Mouse (Mus musculus) cerebellum, adult 18-20 months (tissue): ENCODE data around the gene Ccr9.
"Not testable (repeated sequence)": the region's sequence is repeated elsewhere in the genome, so short reads cannot be mapped to it uniquely, and the experiment has no call there.

Experiments
- DNase-seq, 2 experiments: peaks; one replicate each; pipeline ENCODE4 v3.0.0; 2021

Gene Ccr9

DNA sequence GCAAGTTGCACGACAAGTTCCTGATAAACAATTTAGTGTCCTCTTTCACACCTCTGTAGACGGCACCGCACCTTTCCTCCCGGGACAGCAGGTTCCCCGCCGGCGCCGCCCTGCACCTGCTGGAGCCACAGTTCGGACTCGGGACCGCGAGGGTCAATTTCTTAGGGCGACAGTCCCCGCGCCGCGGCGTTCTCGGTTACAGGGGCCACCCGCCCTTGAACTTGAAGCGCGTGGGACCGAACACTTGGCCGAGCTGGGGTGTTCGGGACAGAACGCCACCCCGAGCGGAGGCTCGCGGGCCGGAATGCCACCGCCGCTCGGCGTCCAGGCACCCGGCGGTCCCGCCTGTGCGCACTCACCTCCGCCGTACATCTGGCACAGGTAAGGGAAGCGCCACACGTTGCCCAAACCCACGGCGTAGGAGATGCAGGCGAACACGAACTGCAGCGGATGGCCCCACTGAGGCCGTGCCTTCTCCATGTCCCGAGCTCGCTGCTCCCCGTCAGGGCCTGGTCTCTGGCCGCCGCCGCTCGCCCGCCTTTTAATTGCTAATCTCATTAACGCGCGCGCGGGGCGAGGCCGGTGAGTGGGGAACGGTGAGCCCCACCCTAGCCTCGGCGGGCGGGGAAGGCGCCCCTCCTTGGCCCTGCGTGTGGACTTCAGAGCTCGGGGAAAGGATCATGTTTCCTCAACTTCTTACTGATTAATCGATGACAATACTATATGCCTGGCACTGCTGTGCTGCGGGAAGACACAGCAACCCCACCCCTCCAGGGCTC is at the start of gene Ccr9, which contains the start of gene Slc6a20a:
TSS of gene Ccr9 (plus strand) at position 113 of the 779 bp plus-strand sequence.
TSS of gene Slc6a20a (minus strand) at position 559 of the 779 bp plus-strand sequence.
- DNase-seq: no peak

DNA sequence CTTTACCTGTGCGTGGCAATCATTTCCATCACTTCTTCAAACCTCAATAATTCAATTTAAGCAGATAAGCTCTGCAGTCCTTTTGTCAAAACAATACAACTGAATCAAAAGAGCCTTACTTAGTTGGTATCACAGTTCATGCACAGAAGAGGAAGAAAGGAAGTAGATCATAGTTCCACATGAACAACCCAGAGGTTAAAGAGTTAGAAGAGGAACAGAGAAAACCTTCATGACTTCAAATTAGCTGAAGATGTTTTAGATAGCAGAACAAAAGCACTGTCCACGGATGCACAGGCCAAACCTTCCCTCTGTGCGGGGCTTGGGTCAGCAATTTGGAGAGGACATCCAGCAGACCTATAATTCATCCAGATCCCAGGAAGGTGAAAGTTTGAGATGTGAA is 46.6 kb upstream of the Ccr9 start:
- no peak for DNase-seq

DNA sequence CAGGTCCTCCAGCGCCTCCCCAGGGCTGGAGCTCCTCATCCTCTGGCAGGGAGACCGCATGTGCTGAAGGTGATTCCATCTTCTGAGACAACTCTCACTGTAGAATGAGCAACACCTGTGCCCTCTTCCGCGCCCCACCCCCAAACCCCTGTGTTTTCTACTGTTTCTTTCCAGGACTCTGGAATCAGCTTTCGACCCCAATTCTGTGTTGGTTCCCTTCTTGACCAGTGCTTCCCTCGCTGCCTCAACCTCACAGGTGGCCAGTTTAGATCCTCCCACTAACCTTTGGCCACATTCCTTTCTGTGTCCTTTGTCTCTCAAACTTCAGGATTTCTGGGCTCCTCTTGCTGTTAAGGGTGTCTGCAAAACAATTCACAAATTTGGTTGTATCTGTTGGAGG is 46.0 kb upstream of the Ccr9 start, which contains the start of gene Slc6a20b:
TSS of gene Slc6a20b (minus strand) at position 285 of the 400 bp plus-strand sequence.
- no peak for DNase-seq

DNA sequence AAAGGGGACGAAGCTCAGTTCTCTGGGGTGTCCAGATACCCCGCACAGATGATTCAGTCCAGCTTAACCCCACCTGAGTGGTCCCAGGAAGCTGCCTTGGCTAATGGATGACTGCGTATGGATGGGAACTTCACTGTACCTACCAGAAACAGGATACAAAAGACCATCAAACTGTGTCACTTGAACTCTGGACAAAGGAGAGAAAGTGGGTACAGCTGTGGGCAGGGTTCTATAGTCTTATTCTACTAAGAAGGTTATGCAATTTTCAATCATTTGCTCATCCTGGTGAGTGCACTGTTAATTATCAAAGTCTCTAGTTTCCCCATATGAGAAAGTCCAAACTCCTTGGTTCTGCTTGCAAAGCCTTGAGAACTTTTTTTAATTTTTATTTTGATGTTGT is 45.2 kb upstream of the Ccr9 start:
- no peak for DNase-seq

DNA sequence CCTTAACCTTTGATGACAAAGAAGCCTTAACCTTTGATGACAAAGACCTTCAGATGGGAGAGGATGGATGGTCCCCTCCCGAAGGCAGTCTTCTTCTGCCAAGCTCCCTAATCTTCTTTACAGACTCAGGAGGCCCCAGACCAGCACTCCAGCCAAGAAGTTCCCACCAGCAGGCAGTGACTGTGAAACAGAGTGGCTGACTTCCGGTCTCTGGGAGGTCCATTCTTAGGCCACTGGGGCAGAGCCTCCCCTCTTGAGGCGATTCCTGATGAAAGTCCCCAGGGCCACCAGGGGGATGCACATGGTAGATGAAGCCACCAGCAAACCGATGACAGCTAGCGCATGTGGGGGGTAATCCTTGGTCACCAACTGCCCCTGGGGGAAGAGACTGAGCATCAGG is 41.5 kb upstream of the Ccr9 start:
- DNase-seq: no peak

DNA sequence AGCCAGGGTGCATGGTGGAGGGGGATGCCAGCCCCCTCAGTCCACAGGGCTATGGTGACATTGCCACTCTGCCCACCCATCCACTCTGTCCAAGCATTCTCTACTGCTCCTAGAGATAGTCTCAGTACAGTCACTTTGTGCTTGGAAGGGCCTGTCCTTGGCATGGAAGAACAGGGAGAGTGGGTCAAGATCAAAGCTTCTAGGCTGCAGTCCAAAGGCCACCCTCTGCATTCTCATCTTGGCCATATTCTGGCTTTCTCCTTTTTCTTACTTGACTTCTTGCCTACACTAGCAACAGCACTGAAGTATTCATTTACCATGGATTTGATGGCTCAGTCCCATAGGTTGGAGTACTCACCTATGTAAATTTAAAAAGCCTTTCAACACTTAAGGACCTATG is 40.0 kb upstream of the Ccr9 start:
- no peak for DNase-seq

DNA sequence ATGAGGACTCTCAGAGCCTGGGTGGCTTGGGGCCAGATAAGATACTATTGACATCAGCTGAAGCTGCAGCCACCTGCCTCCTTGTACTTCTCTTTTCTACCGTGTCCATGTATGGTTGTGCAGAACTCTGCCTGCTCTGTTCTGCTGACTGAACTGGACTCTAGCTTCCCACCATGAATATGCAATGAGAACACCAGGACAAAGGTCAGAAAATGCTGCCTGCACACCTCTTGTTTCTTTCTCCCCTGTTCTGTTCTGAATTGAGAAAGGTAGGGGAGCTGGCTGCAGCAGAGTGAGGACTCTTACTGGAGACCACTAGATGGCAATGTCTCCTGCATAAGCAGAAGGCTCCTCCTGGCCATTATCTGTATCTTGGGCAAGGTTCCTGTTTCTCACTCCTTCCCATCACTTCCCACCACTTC is 39.6 kb upstream of the Ccr9 start:
- peak; percentile 10 to 13 for DNase-seq

DNA sequence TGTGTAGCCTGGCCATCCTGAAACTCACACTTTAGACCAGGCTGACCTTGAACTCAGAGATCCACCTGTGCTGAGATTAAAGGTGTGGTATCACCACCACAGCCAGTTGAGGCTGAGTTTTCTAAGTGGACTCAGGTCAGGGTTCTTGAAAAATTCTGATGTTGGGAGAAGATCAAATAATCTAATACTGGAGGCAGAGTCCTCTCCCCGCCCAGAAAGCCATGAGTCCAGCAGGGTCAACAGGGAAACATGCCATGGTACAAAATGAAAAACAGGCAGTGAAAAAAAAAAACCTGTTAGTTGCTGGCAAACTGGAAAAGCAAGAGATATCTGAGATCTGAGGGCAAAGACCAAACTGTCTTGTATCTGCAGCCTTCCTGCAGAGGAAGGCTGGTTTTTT is 38.1 kb upstream of the Ccr9 start:
- DNase-seq: no peak

DNA sequence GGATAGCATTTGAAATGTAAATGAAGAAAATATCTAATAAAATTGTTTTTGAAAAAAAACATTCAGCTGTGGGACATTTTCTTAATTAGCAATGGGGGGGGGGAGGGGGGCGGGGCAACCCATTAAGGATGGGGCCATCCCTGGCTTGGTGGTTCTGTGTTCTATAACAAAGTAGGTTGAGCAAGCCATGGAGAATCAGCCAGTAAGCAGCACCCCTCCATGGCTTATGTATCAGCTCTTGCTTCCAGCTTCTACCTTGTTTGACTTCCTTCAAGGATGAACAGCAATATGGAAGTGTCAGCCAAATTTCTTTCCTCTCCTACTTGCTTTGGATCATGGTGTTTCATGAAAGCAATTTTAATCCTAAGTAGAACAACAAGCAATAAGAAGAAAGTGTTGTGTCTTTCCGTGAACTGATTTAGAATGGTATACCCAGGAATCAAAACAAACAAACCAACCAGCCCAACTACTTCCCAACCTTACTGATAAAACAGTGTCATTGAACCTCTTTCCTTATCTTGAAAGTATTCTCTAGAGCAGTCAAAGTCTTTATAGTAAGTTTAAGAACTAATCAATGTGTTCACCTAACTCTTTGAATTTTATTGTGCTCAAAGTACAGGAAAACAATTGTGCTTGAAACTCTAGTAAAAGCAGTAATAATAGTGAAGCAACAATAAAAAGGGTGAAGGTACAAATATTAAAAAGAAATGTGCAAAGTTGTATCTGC is 28.3 kb upstream of the Ccr9 start:
- DNase-seq: no peak

DNA sequence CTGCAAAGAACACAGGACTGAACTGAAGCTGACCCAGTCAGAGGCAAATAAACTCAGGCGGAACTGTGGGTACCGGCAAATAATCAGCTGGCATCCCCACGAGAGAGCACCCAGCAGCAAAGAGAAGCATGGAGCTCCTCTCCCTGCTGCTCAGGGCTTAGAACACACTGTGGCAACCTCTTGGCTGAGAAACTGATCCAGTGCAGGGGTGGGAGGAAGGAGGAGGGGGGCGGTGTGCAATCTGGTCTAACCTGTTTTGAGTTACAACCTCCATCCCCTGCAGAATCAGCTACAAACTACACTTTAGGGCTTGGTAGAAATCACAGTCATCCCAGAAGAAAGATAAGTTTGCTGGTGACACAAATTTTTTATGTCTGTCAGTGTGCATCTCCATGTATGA is 26.9 kb upstream of the Ccr9 start:
- no peak for DNase-seq

DNA sequence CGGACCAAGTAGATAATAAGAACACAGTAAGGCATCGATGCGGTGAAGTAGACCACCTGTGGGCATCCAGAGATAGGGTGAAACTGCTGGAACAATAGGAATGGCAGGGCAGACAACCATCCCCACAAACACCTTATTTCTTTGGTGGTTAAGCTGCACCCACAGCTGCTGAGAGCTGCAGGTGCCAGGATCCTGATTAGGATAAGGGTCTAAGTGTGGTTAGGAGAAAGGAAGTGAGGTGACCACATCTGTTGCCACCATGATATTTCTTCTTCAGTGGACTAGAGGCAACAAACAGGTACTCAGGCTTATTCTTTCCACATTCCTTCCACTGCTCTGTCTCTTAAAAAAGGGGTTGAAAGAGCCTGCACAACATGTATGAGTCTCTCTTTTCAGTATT is 20.8 kb upstream of the Ccr9 start:
- no peak for DNase-seq

DNA sequence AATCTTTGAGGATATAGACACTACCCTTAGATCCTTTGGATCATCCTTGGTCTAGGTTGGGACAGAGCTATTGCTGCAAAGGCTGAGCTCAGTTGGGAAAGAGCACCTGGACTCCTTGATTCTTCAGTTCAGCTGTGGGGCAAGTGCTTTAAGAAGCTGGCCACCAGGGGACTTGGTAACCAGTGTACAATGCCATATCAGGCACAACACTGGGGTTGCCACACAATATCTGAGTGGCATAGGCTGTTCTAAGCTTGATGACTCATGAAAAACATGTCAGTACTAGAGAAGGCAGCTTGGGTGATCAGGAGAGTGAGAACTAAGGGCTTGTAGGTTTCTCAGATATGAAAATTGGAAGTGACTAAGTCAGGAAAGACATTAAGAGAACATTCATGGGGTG is 19.3 kb upstream of the Ccr9 start:
- no peak for DNase-seq

DNA sequence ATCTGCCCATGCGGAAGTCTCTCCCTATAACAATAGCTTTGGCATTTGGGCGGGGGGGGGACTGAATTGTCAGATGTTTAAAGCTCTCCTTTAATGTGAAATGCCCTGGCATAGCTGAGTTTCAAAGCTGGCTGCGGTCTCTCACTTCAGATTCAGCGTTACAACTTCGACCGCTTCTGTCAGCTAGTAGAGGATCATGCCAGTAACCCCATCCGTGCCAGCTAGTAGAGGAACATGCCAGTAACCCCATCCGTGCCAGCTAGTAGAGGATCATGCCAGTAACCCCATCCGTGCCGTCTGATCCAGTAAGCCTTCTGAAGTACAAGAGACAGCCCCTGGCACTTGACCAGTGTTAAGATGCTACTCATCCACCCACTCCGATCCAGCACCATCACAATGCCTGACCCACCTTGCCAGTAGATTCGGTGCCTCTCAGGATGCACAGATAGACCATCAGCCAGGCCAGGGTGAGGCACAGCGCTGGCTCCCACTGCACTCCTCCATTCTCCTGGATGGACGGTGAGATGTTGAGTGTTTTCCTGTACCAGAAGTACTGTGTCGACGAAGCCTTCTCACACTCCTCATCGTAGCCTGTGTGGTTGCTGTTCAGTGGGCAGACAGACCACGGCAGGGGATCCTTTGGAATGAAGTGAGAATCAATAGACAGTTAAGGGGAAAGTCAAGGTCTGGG is 18.1 kb upstream of the Ccr9 start:
- not testable (repeated sequence) for DNase-seq

DNA sequence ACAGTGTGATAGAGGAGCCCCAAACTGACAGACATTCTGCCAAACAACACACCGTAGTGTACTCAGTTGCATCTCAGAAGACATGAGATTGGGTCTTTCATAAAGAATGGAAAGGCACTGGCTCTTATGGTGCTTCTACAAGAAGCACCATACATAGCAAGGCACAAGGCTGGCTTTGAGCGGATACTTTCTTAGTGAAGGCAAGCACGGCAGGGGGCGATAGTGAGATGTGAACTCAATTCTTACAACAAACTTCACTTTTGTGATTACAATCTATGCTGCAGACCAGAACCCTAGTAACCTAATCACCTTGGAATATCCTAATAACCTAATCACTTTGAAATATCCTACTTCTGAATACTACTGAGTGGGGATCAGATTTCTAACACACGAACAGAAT is 12.6 kb upstream of the Ccr9 start:
- DNase-seq: peak in 1 of 2 experiments; percentile 6

DNA sequence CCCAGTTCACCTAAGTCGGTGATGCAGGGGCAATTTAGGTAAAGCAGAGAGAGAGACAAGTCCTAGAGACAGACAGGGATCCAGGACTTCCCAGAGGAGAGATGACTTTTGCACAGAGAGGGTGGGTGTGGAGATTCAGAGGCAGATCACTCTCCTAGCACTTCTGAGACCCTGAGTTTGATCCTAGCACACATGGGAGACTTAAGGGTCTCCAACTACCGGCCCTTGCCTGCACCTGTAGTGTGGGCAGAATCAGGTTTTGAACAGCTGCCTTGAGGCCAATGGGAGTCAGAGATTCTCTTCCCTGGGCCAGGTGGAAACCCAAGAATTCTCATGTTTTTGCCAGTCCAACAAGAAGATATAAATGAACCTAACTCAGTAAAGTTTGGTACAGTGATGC is 959 bp downstream of the Ccr9 start:
- DNase-seq: no peak

DNA sequence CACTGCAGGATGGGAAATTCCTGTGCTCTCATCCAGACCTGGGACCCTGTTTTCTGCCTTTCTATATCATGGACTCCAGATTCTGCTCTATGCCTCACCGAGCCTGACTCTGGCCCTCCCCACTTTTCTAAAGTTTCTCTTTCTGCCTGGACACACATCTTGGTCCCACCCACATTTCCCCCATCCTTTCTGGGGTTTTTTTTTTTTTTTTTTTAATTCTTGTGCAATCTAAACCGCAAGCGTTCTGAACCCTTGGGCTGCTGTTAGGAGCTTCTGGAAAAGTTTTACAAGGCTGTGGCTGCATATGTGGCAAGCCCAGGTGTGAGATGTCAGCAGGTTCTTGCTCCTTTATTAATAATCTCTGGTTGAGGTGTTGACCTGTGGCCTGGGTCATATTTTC is 5.5 kb downstream of the Ccr9 start:
- no peak for DNase-seq

DNA sequence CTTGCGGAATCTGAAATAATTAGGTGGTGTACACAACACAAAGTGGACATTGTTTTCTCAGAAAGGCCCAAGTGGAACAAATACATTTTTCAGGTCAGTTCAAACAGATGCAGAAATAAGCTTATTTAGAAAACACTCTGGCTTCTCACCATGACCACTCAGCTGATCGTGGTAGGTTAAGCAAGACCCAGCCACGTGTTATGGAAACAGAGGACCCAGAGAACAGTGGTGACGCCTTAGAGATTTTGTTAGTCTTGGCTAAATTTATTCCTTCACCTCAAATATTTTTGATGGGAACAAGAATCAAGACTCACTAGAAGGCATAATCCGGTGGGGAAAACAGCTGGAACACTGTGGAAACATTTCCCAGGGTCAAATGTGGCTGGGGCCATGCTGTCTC is 8.0 kb downstream of the Ccr9 start:
- no peak for DNase-seq

DNA sequence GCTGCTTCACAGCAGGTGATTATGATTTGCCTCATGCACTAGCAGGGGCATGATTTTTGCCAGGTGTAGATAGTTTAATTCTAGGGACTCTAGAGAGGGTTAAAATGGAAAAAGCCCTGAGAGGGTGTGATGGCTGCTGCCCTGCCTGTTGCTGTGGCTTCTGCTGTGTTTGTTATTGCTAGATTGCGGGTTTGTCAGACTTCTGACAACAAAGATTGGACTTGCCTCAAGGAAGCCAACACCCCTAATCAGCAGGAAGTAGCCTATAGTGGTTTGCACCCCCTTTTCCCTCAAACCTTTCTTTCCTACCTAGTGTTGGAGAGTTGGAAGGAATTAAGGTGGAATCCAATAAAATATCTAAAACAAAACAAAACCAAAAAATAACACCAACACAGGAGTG is 10.0 kb downstream of the Ccr9 start:
- DNase-seq: no peak

DNA sequence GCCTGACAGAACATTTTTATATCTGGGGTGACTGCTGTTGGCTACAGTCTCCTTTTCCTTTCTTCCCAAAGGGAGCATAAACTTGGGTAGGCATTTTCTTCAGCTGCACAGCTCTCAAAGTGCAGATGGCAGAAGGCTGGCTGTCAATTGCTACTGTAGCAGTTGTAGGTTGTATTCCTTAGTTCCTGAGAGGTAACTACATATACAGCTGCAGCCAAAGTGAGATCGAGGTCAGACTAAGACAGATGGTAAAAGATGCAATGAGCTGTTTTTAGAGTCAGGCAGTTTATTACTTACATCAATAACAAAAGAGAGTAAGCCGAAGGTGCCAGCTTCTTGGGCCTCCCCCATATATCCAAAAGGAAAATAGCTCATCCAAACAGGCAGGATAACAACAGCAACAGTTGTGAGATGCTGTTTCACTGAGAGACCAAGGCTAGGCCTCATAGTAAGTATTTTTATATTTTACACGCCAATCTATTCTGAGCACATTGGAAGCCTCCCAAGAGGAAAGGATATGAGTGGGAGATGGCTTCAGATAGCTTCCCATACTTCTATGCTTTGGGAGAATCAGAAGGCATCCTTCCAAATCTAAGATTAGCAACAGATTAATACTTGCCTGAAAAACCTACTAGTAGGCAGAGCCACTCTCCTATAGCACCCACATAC is 17.5 kb downstream of the Ccr9 start:
- DNase-seq: no peak

DNA sequence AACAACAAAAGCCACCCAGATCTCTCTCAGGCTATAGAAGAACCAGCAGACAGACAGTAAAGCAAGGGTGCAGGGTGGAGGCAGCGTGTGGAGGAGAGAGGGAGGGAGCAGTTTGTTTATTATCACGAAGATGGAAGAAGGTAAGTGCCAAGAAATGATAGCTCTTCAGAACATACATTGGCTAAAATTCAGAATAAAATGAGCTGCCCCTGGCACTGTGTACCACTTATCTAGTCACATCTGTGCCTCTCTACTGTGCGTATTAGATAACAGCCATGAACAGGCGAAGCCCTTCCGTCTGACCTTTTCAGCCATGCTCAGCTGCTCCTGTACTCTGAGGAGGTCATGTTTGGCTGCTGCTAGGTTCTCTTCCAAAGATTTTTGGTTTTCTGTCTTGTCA is 23.6 kb downstream of the Ccr9 start:
- no peak for DNase-seq

DNA sequence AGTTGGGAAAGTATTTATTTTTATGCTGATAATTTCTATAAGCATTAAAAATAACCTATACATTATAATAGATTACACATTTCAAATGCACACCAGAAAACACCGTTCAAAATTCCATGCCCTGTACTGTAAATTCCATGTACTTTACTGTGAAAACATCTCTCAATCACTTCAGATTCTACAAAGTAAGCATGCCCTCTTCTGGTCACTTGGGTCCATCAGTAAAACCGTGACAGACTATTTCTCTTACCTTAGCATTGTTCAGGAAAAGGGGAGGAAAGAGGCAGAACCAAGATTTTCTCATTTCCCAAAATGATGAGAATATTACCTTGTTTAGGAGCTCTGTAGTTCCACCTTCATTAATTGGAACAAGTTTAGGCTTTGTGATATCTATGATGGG is 31.0 kb downstream of the Ccr9 start:
- DNase-seq: no peak

DNA sequence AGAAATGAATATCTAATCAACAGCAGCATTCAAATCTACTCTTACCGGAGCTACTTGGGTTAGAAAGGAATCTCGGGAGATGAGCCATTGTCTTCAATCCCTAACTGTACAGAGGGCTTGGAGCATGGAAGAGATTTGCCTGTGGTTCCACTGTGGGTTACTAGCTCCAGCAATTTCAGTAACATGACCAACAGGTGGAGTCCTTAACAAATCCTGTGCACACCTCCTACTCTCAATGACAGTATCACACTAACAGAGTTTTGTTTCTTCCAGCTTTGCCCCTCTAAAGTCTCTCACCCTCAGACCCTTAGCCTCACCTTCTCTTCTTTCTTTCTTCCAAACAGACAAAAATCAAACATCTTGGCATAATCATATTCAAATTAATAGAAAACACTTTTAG is 34.9 kb downstream of the Ccr9 start:
- DNase-seq: no peak

DNA sequence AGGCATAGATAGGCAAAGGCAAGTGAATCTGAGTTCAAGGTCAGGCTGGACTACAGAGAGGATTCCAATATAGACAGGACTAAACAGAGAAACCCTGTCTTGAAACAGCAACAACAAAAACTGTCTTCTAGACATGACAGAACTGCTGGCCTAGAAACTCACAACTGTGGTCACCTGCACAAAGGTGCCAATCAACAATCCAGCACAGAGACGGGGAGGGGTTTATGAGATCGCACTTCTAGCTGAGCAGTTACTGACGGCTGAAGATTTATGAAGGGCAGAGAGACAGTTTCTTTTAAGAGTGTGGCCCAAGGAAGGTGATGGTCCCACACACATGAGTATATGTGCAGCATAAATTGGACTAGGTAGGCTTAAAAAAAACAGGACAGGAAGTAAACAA is 38.1 kb downstream of the Ccr9 start:
- DNase-seq: no peak
